Mouse (Mus musculus): Measurements from ENCODE around the gene Ehd2.

The Ehd2 gene

GRCm38 (mm10) chr7:15975451-15975850 is 8.1 kb upstream of the Ehd2 start:
- in situ Hi-C loops (cut with MseI, MboI), result loop anchor here in 1 of 2 experiments (5.0 kb wide), 1 partner anchor 77 kb away; no protein-coding TSS in a partner anchor

DNA sequence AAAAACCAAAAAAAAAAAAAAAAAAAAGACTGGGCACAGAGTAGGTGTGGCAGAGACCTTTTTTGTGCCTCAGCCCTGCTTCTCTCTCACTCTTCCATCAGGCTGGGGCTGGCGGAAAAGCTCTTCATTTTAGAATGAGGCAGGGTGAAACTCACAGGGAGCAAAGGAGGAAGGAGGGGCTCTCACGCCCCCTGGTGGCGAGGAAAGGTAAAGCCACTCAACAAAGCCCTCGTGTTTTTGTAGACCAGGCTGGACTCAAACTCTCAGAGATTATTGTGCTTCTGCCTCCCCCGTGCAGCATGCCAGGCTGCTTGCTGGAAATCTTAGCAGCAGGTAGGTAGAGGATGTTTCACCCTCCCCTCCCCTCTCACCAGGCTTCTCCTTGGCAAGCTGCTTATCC is 7.3 kb upstream of the Ehd2 start:
- in situ Hi-C loops (cut with MseI, MboI), result loop anchor here in 1 of 2 experiments (5.0 kb wide), 1 partner anchor 78 kb away; no protein-coding TSS in a partner anchor

DNA sequence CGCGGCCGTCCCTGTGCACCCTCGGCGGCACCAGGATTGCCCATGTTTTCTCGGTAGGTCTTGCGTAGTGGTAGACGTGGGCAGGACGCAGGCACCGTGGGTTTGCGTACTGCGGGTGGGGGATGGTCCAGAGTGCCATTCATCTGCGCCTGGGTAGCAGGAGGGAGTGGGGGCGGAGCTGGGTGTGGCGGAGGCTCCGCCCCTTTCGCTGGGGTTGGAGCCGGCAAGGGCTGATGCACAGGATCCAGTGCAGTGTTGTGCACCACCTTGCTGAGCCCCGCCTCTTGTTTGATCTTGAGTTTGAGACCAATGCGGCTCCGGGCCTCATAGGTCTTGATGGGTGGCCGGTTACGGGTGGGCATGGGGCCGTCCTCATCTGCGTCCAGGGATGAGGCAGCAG is 4.9 kb upstream of the Ehd2 start:
- in situ Hi-C loops (cut with MseI, MboI), result no loop called here

DNA sequence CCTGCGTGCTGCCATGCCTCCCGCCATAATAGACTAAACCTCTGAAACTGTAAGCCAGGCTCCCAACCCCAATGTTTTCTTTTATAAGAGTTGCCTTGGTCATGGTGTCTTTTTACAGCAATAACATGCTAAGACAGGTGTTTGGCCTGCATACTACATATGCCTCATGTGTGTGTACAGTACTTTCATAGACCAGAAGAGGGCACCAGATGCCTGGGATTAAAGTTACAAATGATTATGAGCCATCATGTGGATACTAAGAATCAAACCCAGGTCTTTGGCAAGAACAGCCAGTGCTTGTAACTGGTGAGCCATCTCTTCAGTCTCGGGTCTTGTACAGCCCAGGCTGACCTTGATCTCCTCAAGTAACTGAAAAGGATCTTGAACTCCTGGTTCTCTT is 2.3 kb upstream of the Ehd2 start:
- in situ Hi-C loops (cut with MseI, MboI), result no loop called here

GRCm38 (mm10) chr7:15968322-15968721 is 955 bp upstream of the Ehd2 start:
- in situ Hi-C loops (cut with MseI, MboI), result no loop called here

DNA sequence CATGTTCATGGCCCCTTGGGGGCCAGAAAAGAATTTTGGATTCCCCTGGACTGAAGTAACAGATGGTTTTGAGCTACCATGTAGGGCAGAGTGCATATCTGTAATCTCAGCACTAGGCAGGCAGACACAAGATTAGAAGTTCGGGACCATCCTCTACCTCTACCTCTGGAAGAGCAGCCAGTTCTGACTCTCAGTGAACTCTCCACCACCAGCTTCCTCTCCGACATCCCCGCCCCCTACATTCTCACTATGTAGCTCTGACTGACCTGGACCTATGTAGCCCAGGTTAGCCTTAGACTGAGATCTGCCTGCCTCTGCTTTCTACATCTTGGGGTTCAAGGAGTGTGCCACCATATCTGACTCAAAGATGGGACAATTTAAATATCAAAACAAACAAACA is 878 bp downstream of the Ehd2 start:
- in situ Hi-C loops (cut with MseI, MboI), result no loop called here

GRCm38 (mm10) chr7:15963798-15964652 is 3.3 kb downstream of the Ehd2 start:
- in situ Hi-C loops (cut with MseI, MboI), result no loop called here

DNA sequence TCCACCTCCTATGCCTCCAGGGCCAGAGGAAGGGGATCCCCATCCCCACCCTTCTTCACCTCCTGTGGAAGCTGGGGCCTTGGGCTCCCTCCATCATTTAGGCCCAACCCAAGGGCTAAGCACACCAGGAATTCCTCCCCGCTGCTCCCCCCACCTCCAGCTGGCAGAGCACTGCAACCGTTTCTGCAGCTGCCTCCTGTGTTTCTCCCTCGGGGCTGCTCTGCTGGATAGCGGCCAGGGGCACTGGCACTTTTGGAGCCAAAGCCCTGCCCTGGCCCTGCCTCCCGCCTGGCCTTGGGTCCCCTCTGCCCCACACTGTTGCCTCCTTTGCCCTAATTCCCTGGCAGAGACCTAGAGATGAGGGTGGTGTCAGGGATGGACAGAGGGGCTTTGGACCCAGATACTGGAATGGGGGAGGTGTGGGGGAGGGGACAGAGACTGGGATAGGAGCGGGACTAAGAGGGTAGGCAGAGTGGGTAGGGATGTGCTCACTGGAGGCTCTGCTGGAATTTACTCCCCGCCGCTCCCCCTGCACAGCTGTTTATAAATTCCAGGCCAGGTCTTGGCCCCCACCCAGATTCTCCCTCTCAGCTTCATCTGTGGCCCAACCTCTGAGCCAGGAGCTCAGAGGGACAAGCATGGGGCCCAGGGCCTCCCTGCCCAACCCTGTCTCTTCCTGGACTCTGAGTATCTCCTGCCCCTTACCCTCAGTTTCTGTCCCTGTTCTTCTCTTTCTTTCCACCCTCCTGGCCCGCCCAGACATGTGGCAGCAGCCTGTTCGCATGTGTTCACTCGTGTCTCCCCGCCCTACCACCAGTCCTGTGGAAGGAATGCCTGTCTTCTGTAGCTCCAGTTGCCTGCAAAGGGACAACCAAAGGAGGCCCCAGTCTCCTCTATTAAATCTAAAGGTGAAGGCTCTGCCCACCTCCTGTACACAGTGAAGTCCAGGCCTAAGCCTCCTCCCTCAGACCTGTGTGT is 4.8 kb downstream of the Ehd2 start:
- in situ Hi-C loops (cut with MseI, MboI), result no loop called here

DNA sequence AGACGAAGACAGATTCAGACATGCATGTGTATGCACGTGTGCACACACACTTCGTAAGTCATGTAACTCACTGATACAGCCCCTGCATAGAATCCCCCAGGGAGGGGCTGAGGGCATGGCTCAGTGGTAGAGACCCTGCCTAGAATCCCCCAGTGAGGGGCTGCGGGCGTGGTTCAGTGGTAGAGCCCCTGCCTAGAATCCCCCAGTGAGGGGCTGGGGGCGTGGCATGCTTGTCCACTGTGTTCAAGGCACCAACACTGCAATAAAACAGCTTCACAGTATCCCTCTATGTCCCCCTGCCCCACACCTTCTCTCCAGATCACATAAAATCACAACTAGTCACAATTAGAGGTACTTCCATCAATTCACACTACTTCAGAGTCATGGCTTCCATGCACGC is 5.6 kb downstream of the Ehd2 start:
- in situ Hi-C loops (cut with MseI, MboI), result no loop called here

DNA sequence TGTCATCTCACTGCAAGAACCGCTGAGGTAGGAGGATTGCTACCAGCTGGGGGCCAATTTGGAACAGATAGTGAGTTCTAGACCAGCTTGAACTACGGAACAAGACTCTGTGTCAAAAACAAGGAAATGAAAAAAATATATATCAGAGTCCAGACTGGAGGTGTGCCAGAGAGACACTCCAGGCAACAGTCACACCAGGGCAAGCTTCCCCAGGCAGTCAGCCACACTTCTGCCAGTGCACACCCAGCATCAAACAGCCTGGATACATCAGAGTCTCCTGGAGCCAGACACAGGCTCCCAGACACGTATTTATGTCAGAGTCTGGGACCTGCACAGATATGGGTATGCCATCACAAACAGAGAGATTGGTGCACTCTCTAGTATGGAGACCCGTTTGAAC is 6.1 kb downstream of the Ehd2 start:
- in situ Hi-C loops (cut with MseI, MboI), result no loop called here

GRCm38 (mm10) chr7:15960691-15961090 is 6.7 kb downstream of the Ehd2 start:
- in situ Hi-C loops (cut with MseI, MboI), result no loop called here

- in situ Hi-C loops (cut with MseI, MboI), result no loop called here
These were observed 11.2 kb downstream of the Ehd2 start for GRCm38 (mm10) chr7:15956143-15956542.

GRCm38 (mm10) chr7:15955509-15955908 is 11.9 kb downstream of the Ehd2 start:
- in situ Hi-C loops (cut with MseI, MboI), result no loop called here

DNA sequence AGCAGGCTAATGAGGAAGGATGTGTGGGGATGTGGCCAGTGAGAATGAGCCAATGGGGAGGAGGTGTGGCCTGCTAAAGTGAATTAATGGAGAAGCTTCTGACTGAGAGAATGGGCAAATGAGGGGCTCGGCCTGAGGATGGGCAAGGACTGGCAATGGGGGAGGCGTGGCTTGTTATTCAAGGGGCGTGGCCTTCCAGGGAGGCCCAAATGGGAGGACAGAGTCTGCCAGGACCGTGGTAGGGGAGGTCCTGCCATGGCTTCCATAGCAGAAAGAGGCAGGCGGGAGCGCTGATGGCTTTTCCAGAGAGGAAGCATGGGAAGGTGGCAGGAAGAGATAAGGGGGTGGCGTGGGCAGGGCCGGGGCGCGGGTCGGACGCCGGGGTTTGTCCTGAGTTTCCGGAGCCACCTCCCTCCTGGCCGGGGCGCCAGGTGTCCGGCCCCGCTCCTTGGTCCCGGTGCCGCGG is 12.4 kb downstream of the Ehd2 start:
- in situ Hi-C loops (cut with MseI, MboI), result no loop called here

DNA sequence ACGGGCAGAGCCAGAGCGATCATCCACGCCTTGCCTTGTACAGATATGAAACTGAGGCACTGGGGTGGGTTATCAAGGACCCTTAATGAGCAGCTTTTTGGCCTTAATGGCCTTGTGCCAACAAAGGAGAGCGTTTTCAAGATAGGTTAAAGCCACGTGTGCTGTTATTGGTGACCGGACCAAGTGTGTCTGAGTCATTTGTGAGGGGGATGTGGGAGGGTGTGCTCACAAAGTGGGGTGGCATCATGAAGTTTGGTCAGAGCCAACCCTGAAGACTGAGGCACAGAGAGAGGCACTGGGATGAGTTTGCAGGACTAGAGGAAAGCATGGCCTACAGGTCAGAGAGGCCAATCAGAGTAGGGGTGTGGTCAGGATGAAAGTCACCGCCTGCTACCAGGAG is 12.9 kb downstream of the Ehd2 start:
- in situ Hi-C loops (cut with MseI, MboI), result no loop called here

- in situ Hi-C loops (cut with MseI, MboI), result no loop called here
These were observed 13.9 kb downstream of the Ehd2 start for GRCm38 (mm10) chr7:15953307-15954074.

- in situ Hi-C loops (cut with MseI, MboI), result no loop called here
These were observed 15.0 kb downstream of the Ehd2 start for GRCm38 (mm10) chr7:15952416-15952815.

- in situ Hi-C loops (cut with MseI, MboI), result no loop called here
These were observed 17.4 kb downstream of the Ehd2 start for GRCm38 (mm10) chr7:15950008-15950407.

GRCm38 (mm10) chr7:15949216-15949790 is 18.1 kb downstream of the Ehd2 start:
- in situ Hi-C loops (cut with MseI, MboI), result no loop called here

- in situ Hi-C loops (cut with MseI, MboI), result no loop called here
These were observed 18.9 kb downstream of the Ehd2 start for GRCm38 (mm10) chr7:15948381-15948941.

Measured in mouse trophoblast stem cell (cell line).